Mouse (Mus musculus): ENCODE data around the gene Mslnl. TPM values are rescaled to one million over a fixed set of nuclear protein-coding genes. Genes with fewer than 3 reads are reported as not detected.

The Mslnl gene
- total and polyA plus RNA-seq, 2 experiments from 2014 or later, result 0.05 TPM; not detected in 1

GRCm38 (mm10) chr17:25755627-25756377, 20.0 kb downstream of the Mslnl start:
- no peaks in the 10 kb centered on the region for H3K36me3 ChIP-seq (ENCODE audit: insufficient read depth, low read length)
- no peak overlapping the region for H3K27ac ChIP-seq
- no peaks in the 10 kb centered on the region for H3K4me1 ChIP-seq (ENCODE audit: insufficient read depth, low read length)
- ATAC-seq (no peak), DNase-seq (ENCODE audit: low spot score) (no peak)
- no peaks in the 10 kb centered on the region for H3K9me3 ChIP-seq (ENCODE audit: low read length)
- WGBS, result 59% methylated on average over 4 of the region's 4 CpGs
- no peak overlapping the region for H3K9ac ChIP-seq (replicated peaks; ENCODE audit: low read length)
- no peaks in the 10 kb centered on the region for H3K27me3 ChIP-seq (ENCODE audit: insufficient read depth, low read length)
- H3K4me2 ChIP-seq (ENCODE audit: low read depth, low read length), result no peak overlapping the region
- no peak for TF ChIP-seq CTCF (IDR thresholded peaks at IDR 0.05; ENCODE audit: low read depth)
- no peak overlapping the region for H3K4me3 ChIP-seq (ENCODE audit: low read length)

DNA sequence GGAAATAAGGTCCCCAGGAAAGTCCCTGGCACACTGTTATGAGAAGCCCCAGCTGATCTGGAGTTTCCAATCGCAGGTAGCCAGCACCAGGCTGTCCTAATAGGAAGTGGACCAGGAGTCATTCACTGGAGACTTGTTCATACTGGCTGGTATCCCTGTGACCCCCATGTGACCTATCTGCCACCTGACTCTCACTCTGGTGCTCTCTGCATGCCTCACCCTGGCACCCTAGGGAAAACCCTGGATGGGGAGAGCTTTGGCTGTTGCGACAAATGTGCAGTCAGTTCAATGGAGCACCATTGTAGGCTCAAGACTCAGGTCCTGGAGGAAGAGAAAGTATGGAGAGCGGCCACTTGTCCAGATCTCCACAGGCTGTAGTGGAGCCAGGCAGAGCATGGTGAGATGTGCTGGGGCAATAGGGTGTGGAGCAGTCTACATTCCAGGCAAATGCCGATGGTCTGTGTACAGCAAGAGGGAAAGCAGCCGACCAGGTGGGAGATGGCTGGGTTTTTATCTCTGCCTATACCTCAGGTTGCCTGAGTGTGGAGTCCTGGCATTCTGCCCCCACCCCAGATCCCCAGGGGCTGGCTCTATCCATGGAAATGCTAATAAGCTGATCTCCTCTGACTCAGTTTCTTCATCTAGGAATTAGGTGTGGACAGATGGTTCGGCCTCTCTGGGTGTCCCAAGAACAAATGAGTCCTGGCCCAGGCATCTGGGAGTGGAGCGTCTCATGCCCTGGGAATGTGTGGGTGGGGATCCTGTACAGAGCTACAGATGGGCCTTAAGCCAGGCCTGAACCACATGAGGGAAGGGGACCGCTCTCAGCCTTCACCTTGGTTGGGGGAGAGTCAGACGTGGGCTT, 20.8 kb downstream of the Mslnl start:
- Histone ChIP-seq H3K27ac (no peak overlapping the region), H3K4me1 (ENCODE audit: insufficient read depth, low read length) (no peaks in the 10 kb centered on the region), H3K36me3 (ENCODE audit: insufficient read depth, low read length) (no peaks in the 10 kb centered on the region), H3K4me3 (ENCODE audit: low read length) (no peak overlapping the region), H3K4me2 (ENCODE audit: low read depth, low read length) (no peak overlapping the region), H3K9me3 (ENCODE audit: low read length) (no peaks in the 10 kb centered on the region), H3K27me3 (ENCODE audit: insufficient read depth, low read length) (no peaks in the 10 kb centered on the region), H3K9ac (replicated peaks; ENCODE audit: low read length) (no peak overlapping the region)
- TF ChIP-seq CTCF (IDR thresholded peaks at IDR 0.05; ENCODE audit: low read depth), result no peak
- 81% methylated on average over 9 of the region's 9 CpGs for WGBS
- DNase-seq (ENCODE audit: low spot score), result no peak
- ATAC-seq, result no peak

DNA sequence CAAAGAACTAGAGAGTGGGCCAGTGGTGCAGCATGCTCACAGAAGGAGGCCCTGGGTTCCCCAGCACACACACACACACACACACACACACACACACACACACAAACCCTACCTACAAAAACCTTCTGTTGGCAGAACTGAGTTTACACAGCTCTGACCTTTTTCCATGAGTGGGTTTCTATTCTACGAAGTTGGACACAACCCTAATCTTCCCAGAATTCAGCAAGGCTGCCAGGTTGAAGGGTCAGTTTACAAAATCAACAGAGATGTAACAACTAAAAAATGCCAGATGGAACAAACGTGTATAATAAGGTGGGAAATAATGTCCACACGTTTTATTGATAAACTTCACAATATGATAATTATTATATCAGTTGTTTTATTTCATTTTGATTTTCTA, 21.8 kb downstream of the Mslnl start:
- 78% methylated on average over 3 of the region's 3 CpGs for WGBS
- H3K4me3 ChIP-seq (ENCODE audit: low read length), result no peak overlapping the region
- TF ChIP-seq CTCF (IDR thresholded peaks at IDR 0.05; ENCODE audit: low read depth), result no peak

GRCm38 (mm10) chr17:25760148-25760547, 24.3 kb downstream of the Mslnl start:
- no peak overlapping the region for H3K4me3 ChIP-seq (ENCODE audit: low read length)
- DNase-seq (ENCODE audit: low spot score), result no peak
- H3K4me1 ChIP-seq (ENCODE audit: insufficient read depth, low read length), result no peaks in the 10 kb centered on the region
- no peaks in the 10 kb centered on the region for H3K36me3 ChIP-seq (ENCODE audit: insufficient read depth, low read length)
- H3K27me3 ChIP-seq (ENCODE audit: insufficient read depth, low read length), result no peaks in the 10 kb centered on the region
- no peak overlapping the region for H3K9ac ChIP-seq (replicated peaks; ENCODE audit: low read length)
- H3K27ac ChIP-seq, result no peak overlapping the region
- TF ChIP-seq CTCF (IDR thresholded peaks at IDR 0.05; ENCODE audit: low read depth), result no peak
- no peaks in the 10 kb centered on the region for H3K9me3 ChIP-seq (ENCODE audit: low read length)
- 79% methylated on average over 8 of the region's 8 CpGs for WGBS
- H3K4me2 ChIP-seq (ENCODE audit: low read depth, low read length), result no peak overlapping the region
- no peak for ATAC-seq

More for the DNA sequence above, 21.8 kb downstream of the Mslnl start:
- Histone ChIP-seq H3K9me3 (ENCODE audit: low read length) (no peaks in the 10 kb centered on the region), H3K9ac (replicated peaks; ENCODE audit: low read length) (no peak overlapping the region), H3K27me3 (ENCODE audit: insufficient read depth, low read length) (no peaks in the 10 kb centered on the region), H3K4me2 (ENCODE audit: low read depth, low read length) (no peak overlapping the region), H3K36me3 (ENCODE audit: insufficient read depth, low read length) (no peaks in the 10 kb centered on the region), H3K4me1 (ENCODE audit: insufficient read depth, low read length) (no peaks in the 10 kb centered on the region), H3K27ac (no peak overlapping the region)
- DNase-seq (ENCODE audit: low spot score), result no peak
- no peak for ATAC-seq

GRCm38 (mm10) chr17:25761561-25761970, 25.7 kb downstream of the Mslnl start:
- H3K9ac ChIP-seq (replicated peaks; ENCODE audit: low read length), result no peak overlapping the region

GRCm38 (mm10) chr17:25762591-25762990, 26.7 kb downstream of the Mslnl start:
- TF ChIP-seq CTCF (IDR thresholded peaks at IDR 0.05; ENCODE audit: low read depth), result no peak
- H3K9me3 ChIP-seq (ENCODE audit: low read length), result no peaks in the 10 kb centered on the region
- no peak overlapping the region for H3K9ac ChIP-seq (replicated peaks; ENCODE audit: low read length)
- H3K36me3 ChIP-seq (ENCODE audit: insufficient read depth, low read length), result no peaks in the 10 kb centered on the region
- DNase-seq (ENCODE audit: low spot score) (no peak), ATAC-seq (no peak)
- H3K4me2 ChIP-seq (ENCODE audit: low read depth, low read length), result no peak overlapping the region
- no peaks in the 10 kb centered on the region for H3K4me1 ChIP-seq (ENCODE audit: insufficient read depth, low read length)
- no peak overlapping the region for H3K4me3 ChIP-seq (ENCODE audit: low read length)
- no peaks in the 10 kb centered on the region for H3K27me3 ChIP-seq (ENCODE audit: insufficient read depth, low read length)
- H3K27ac ChIP-seq, result no peak overlapping the region
- WGBS, result 32% methylated on average over 3 of the region's 3 CpGs

More at GRCm38 (mm10) chr17:25761561-25761970, 25.7 kb downstream of the Mslnl start:
- Histone ChIP-seq H3K36me3 (ENCODE audit: insufficient read depth, low read length) (no peaks in the 10 kb centered on the region), H3K9me3 (ENCODE audit: low read length) (no peaks in the 10 kb centered on the region), H3K27me3 (ENCODE audit: insufficient read depth, low read length) (no peaks in the 10 kb centered on the region), H3K27ac (no peak overlapping the region), H3K4me2 (ENCODE audit: low read depth, low read length) (no peak overlapping the region), H3K4me1 (ENCODE audit: insufficient read depth, low read length) (no peaks in the 10 kb centered on the region), H3K4me3 (ENCODE audit: low read length) (no peak overlapping the region)
- ATAC-seq, result no peak
- TF ChIP-seq CTCF (IDR thresholded peaks at IDR 0.05; ENCODE audit: low read depth), result no peak
- no peak for DNase-seq (ENCODE audit: low spot score)
- 19% methylated on average over 4 of the region's 4 CpGs for WGBS
